Mouse (Mus musculus): Measurements from ENCODE around the gene Prkce. TPM values are rescaled to one million over a fixed set of nuclear protein-coding genes. Genes with fewer than 3 reads are reported as not detected.

The Prkce gene
- polyA plus RNA-seq, 1 experiment from 2014 or later = 6.7 TPM

DNA sequence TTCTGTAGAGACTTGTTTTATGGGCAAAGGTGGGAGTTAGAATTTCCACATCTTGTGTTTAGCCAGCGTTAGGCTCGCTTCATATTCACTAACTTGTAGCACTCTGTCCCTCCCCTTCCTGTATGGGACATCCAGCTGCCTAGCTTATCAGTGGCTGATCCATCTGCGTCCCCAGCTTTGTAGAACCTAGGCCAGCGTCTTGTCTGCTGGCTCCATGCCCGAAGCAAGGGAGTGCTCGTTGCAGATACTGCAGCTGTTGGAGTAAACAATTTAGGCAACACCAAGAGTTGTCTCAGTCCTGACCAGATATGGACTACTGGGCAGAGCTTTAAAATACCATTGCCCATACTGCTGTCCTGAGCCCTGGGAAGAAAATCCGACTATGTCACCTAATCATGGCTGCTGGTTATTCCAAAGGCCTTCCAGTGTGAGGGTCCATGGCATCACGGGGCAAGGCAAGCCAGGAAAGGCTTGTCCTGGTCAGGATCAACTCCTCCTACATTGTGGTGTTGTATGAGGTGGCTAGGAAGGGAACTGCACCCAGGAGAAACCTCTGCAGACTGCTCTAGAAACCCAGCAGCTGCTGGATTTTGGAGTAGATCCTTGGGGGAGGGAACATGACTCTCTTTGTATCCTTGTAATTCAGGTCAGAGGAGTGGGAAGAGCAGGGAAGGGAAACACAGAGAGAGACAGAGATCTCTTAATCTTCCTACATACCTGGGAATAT, 146.0 kb downstream of the Prkce start:
- Histone ChIP-seq H3K36me3 (no peaks in the 10 kb centered on the region), H3K4me1 (peaks cover 32% of the 10 kb centered on the region), H3K4me3 (no peak overlapping the region), H3K4me2 (no peak overlapping the region), H3K27ac (peak overlapping the region; percentile 88), H3K9me3 (no peaks in the 10 kb centered on the region), H3K9ac (no peak overlapping the region), H3K27me3 (no peaks in the 10 kb centered on the region)
- WGBS = 33% methylated on average over 8 of the region's 8 CpGs
- peak; percentile 95 for ATAC-seq (ENCODE audit: borderline replicate concordance, extremely low read depth, low FRiP score, low TSS enrichment)

DNA sequence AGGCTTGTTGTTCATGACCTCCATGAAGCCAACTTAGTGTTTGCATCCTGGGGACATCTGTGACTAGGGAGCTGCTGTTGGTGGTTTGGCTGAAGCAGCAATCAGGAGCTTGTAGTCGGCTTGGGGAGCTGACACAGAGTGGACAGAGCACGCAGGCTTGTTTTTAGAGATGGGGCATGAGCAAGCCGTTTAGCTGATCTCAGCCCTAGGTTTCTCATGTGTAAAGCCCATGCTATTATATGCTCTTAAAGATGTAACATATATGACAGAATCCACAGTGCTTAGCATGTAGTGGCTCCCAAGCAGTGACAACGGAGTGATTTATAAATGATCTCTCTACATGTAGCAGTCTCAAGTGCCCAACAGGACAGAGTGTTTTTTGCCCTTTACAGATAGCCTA, 148.3 kb downstream of the Prkce start:
- no peak for ATAC-seq (ENCODE audit: borderline replicate concordance, extremely low read depth, low FRiP score, low TSS enrichment)

DNA sequence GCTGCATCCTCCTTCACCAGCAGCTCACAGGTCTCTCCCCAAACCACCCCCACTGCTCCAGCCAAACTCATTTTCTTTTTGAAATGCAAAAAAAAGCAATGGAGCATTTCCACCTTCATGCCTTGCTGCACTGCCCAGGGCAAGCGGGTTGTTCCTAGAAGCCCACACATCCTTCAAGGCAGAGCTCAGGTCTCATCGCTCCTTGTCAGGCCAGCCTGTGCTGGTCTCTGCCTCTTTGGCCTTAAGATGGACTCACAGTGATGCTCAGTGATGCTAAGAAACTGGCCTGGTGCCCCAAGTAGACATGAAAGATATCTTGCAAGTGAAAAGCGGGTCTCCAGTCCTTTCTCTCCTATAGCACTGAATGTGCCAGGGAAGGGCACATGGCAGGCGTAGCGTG, 149.2 kb downstream of the Prkce start:
- Histone ChIP-seq H3K4me3 (no peak overlapping the region), H3K27ac (no peak overlapping the region), H3K27me3 (no peaks in the 10 kb centered on the region), H3K4me2 (no peak overlapping the region), H3K9me3 (no peaks in the 10 kb centered on the region), H3K9ac (no peak overlapping the region), H3K36me3 (no peaks in the 10 kb centered on the region), H3K4me1 (peaks cover 25% of the 10 kb centered on the region)
- ATAC-seq (ENCODE audit: borderline replicate concordance, extremely low read depth, low FRiP score, low TSS enrichment) = no peak
- WGBS = 85% methylated on average over 5 of the region's 5 CpGs

More for the DNA sequence above, 148.3 kb downstream of the Prkce start:
- H3K4me1 ChIP-seq = peaks cover 32% of the 10 kb centered on the region
- 90% methylated on average over 4 of the region's 4 CpGs for WGBS
- no peak overlapping the region for H3K4me2 ChIP-seq
- H3K27ac ChIP-seq = no peak overlapping the region
- no peak overlapping the region for H3K4me3 ChIP-seq
- H3K9ac ChIP-seq = no peak overlapping the region
- no peaks in the 10 kb centered on the region for H3K27me3 ChIP-seq
- H3K9me3 ChIP-seq = no peaks in the 10 kb centered on the region
- no peaks in the 10 kb centered on the region for H3K36me3 ChIP-seq

DNA sequence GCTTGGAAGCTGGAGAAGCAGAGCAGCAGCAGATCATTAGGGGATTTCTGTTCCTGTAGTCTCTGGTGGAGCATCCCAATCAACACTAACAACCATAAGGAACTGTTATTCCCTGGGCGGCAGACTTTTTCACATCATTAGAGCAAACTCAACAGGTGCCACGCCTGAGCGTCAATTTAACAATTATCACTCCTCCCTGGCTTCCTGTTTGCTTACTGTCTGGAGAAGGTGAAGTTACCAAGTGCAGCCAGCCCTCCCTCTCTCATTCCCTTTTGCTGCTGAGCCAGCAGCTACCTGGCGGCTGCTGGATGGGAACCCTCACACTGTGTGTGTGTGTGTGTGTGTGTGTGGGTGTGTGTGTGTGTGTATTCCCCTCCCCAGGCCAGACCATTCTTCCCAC, 149.6 kb downstream of the Prkce start:
- Histone ChIP-seq H3K4me2 (no peak overlapping the region), H3K4me1 (peaks cover 24% of the 10 kb centered on the region), H3K27me3 (no peaks in the 10 kb centered on the region), H3K27ac (no peak overlapping the region), H3K36me3 (no peaks in the 10 kb centered on the region), H3K4me3 (no peak overlapping the region), H3K9ac (no peak overlapping the region), H3K9me3 (no peaks in the 10 kb centered on the region)
- 65% methylated on average over 4 of the region's 4 CpGs for WGBS
- ATAC-seq (ENCODE audit: borderline replicate concordance, extremely low read depth, low FRiP score, low TSS enrichment) = no peak

DNA sequence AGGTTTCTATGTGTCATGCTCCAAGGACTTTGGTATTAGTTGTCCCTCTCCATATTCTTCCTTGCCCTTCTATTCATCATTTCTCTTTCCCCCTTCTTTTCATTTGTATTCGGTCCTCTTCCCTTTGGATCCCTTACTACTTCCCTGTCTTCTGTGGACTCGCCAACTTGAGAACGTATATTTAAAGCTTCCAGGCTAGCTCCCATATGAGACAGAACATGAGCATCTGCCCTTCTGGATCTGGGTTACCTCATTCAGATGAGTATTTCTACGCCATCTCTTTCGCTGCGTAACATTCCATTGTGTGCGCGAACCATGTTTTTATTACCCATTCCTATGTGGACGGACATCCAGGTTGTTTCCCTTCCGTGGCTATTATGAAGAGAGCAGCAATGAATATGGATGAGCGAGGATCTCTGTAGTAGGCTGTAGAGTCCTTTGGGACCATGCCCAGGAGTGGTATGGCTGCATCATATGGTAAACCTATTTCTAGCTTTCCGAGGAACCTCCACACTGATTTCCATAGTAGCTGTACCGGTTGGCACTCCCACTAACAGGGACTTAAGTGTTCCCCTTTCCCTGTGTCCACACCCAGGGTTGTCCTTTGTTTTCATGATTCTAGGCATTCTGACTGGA, 152.5 kb downstream of the Prkce start:
- H3K9me3 ChIP-seq = no peaks in the 10 kb centered on the region
- H3K4me1 ChIP-seq = peaks cover 21% of the 10 kb centered on the region
- H3K36me3 ChIP-seq = no peaks in the 10 kb centered on the region
- 93% methylated on average over 13 of the region's 13 CpGs for WGBS
- H3K4me2 ChIP-seq = no peak overlapping the region
- no peak overlapping the region for H3K4me3 ChIP-seq
- no peak for ATAC-seq (ENCODE audit: borderline replicate concordance, extremely low read depth, low FRiP score, low TSS enrichment)
- no peaks in the 10 kb centered on the region for H3K27me3 ChIP-seq
- no peak overlapping the region for H3K9ac ChIP-seq
- no peak overlapping the region for H3K27ac ChIP-seq

DNA sequence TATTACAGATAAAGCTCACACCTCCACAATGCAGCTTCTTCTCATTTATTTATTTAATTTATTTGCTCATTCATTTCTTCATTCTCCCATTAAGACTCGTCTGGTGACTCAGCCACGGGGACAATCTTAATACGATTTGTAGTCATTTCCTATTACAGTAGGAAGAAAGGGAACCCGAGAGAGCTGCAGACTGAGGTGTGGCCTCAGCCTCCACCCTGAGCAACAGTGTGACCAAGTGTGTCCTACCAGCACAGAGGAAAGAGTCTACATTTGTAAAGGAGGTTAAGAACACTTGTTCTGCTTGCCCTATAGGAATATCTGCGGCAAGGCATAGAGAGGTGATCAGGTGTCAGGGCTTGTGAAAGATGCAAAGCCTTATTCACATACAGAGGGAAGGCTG, 155.3 kb downstream of the Prkce start:
- Histone ChIP-seq H3K27me3 (no peaks in the 10 kb centered on the region), H3K9ac (no peak overlapping the region), H3K4me3 (no peak overlapping the region), H3K27ac (no peak overlapping the region), H3K4me1 (peaks cover 16% of the 10 kb centered on the region), H3K9me3 (no peaks in the 10 kb centered on the region), H3K36me3 (no peaks in the 10 kb centered on the region), H3K4me2 (no peak overlapping the region)
- 49% methylated on average over 5 of the region's 5 CpGs for WGBS
- ATAC-seq (ENCODE audit: borderline replicate concordance, extremely low read depth, low FRiP score, low TSS enrichment) = no peak

DNA sequence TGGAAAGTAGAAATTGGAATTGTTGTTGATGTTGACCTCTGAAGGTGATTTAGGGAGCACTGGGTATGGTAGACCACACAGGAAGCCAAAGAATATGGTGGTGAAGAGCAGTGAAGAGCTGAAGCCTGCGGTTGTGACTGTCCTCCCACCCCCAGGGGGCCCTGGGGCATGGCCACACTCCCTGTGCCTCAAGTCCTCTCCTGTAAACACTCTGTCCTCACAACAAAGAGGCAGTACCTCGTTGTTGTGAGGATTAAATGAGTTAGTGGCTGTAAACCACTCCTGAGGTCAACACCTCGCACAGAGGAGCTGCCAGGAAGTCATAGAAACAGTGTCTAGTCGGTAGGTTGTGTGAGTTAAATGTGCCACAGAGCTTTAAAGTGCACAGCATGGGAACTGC, 155.7 kb downstream of the Prkce start:
- Histone ChIP-seq H3K27me3 (no peaks in the 10 kb centered on the region), H3K27ac (no peak overlapping the region), H3K4me2 (no peak overlapping the region), H3K9me3 (no peaks in the 10 kb centered on the region), H3K36me3 (no peaks in the 10 kb centered on the region), H3K4me3 (no peak overlapping the region), H3K9ac (no peak overlapping the region), H3K4me1 (peaks cover 16% of the 10 kb centered on the region)
- ATAC-seq (ENCODE audit: borderline replicate concordance, extremely low read depth, low FRiP score, low TSS enrichment) = no peak
- WGBS = 45% methylated on average over 4 of the region's 4 CpGs

DNA sequence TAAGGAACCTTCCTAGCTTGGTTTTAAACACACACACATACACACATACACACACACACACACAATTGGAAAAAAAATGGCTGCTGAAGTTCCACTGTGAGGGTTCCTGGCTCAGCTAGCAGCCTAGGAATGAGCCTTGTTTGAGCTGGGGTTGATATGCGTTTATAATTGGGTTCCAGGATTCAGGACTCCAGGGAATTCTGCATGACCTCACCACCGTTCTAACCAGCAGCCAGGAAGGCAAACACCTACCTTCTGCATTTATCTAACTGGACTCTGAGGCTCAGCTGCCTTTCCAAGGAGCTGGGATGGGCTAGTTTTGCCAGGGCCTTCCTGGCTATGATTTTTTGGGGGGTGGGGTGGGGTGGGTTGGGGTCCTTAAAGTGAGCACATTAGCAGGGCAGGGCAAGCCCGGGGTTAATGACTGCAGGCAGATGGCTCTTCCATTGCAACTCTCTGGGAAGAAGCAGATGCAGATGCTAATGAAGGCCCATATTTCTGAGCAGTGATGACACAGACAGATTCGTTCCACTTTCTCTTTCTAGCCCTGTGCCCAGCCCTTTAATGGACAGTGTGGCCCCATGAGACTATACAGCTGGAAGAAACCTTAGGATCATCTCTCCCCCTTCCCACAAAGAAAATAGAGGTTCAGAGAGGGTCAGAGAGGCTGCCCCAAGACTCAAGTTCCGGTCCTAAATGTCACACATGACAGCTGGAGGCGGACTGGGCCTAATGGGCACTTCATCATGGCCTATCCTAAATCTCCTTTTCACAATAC, 156.5 kb downstream of the Prkce start:
- H3K4me3 ChIP-seq = no peak overlapping the region
- H3K9me3 ChIP-seq = no peaks in the 10 kb centered on the region
- H3K27ac ChIP-seq = no peak overlapping the region
- ATAC-seq (ENCODE audit: borderline replicate concordance, extremely low read depth, low FRiP score, low TSS enrichment) = no peak
- H3K36me3 ChIP-seq = no peaks in the 10 kb centered on the region
- H3K4me1 ChIP-seq = peaks cover 22% of the 10 kb centered on the region
- 47% methylated on average over 6 of the region's 6 CpGs for WGBS
- H3K9ac ChIP-seq = no peak overlapping the region
- no peaks in the 10 kb centered on the region for H3K27me3 ChIP-seq
- H3K4me2 ChIP-seq = no peak overlapping the region

DNA sequence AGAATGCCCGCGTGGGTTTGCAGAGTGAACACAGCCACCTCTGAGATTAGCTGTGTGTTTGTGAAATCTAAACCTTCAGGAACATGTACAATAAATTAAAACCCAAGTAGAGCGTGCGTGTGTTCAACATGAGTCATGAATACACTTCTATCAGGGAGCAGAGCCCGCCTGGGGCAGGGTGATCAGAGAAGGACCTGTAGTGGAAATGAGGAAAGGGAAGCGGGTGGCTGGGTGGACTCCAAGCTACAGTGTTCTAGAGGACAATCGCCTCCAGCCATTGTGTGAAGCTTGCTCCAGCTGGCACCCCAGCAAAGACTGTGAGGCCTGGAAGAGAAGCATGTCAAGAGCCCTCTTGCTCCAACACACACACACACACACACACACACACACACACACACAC, 157.2 kb downstream of the Prkce start:
- no peaks in the 10 kb centered on the region for H3K27me3 ChIP-seq
- no peak overlapping the region for H3K4me3 ChIP-seq
- H3K27ac ChIP-seq = no peak overlapping the region
- no peaks in the 10 kb centered on the region for H3K9me3 ChIP-seq
- no peaks in the 10 kb centered on the region for H3K36me3 ChIP-seq
- no peak overlapping the region for H3K4me2 ChIP-seq
- ATAC-seq (ENCODE audit: borderline replicate concordance, extremely low read depth, low FRiP score, low TSS enrichment) = no peak
- H3K4me1 ChIP-seq = peaks cover 29% of the 10 kb centered on the region
- H3K9ac ChIP-seq = no peak overlapping the region
- WGBS = 67% methylated on average over 7 of the region's 7 CpGs

DNA sequence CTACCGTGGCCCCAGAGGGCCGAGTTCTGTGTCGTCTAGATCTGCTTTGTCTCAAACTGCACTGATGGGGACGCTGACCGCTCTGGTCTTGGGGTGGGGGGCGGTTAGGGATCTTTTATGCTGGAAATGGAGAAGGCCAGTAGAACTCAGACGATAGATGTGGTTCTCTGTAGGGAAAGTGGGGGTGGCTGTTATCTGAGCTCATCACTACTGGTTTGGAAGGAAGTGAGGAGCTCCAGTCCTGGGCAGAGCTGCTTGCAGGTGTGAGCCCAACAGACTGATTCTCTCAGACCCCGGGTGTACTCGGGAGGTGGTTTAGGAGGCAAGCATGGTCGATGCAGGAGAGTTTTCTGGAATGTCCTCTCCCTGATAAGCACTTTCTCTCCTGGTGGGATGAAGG, 157.7 kb downstream of the Prkce start:
- no peaks in the 10 kb centered on the region for H3K36me3 ChIP-seq
- no peak overlapping the region for H3K4me3 ChIP-seq
- H3K27ac ChIP-seq = no peak overlapping the region
- WGBS = 81% methylated on average over 10 of the region's 10 CpGs
- H3K27me3 ChIP-seq = no peaks in the 10 kb centered on the region
- H3K4me2 ChIP-seq = no peak overlapping the region
- ATAC-seq (ENCODE audit: borderline replicate concordance, extremely low read depth, low FRiP score, low TSS enrichment) = no peak
- H3K9ac ChIP-seq = no peak overlapping the region
- H3K4me1 ChIP-seq = peaks cover 34% of the 10 kb centered on the region
- no peaks in the 10 kb centered on the region for H3K9me3 ChIP-seq

DNA sequence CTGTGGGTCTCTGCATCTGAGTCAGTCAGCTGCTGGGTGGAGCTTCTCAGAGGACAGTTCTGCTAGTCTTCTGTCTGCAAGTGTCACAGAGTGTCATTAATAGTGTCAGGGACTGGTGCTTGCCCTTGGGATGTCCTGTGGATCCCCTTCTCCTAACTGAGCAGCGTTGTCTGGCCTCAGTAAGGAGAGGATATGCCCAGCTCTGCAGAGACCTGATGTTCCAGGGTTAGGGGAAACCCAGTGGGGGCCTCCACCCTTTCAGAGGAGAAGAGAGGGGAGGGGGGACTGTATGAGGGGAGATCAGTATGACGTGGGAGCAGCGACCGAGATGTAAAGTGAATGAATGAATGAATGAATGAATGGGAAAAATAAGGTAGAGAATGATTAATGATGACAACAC, 160.4 kb downstream of the Prkce start:
- Histone ChIP-seq H3K9me3 (no peaks in the 10 kb centered on the region), H3K4me1 (peaks cover 47% of the 10 kb centered on the region), H3K4me3 (no peak overlapping the region), H3K27me3 (no peaks in the 10 kb centered on the region), H3K27ac (no peak overlapping the region), H3K4me2 (no peak overlapping the region), H3K9ac (no peak overlapping the region), H3K36me3 (no peaks in the 10 kb centered on the region)
- ATAC-seq (ENCODE audit: borderline replicate concordance, extremely low read depth, low FRiP score, low TSS enrichment) = no peak
- 73% methylated on average over 4 of the region's 4 CpGs for WGBS
